Mouse (Mus musculus) midbrain, postnatal 0 days (tissue): ENCODE data around the gene Taf9. TPM values are rescaled to one million over a fixed set of nuclear protein-coding genes. Genes with fewer than 3 reads are reported as not detected.
A peak's percentile ranks its signal among the peaks of the same experiment; 100 is the strongest.

ENCODE experiments used
- ATAC-seq: fragments of 200-750 bp; cut with Nextera tagmentation; 2 replicates; pipeline ENCODE4 v1.8.0; 2017; ENCODE audit warnings: moderate number of reproducible peaks, mild to moderate bottlenecking, moderate TSS enrichment, moderate library complexity; ENCODE audit not compliant: low FRiP score
- DNase-seq: peaks from one replicate; pipeline ENCODE4 v3.0.0-alpha.2; 2015; ENCODE audit warnings: low spot score
- H3K27ac ChIP-seq: fragments of 300-500 bp; sonication (generic); 2 replicates; pipeline ENCODE4 v1.5.1; 2014; ENCODE audit warnings: low read depth, mild to moderate bottlenecking, low read length, mixed read lengths
- H3K27me3 ChIP-seq: fragments of 300-500 bp; sonication (generic); 2 replicates; pipeline ENCODE4 v1.6.1; 2014; ENCODE audit warnings: low read length, control low read depth, mixed read lengths; ENCODE audit not compliant: insufficient read depth
- H3K36me3 ChIP-seq: fragments of 300-500 bp; sonication (generic); 2 replicates; pipeline ENCODE4 v1.6.1; 2014; ENCODE audit warnings: low read length, control low read depth, mixed read lengths; ENCODE audit not compliant: insufficient read depth
- H3K4me1 ChIP-seq: fragments of 300-500 bp; sonication (generic); 2 replicates; pipeline ENCODE4 v1.6.1; 2014; ENCODE audit warnings: mild to moderate bottlenecking, control low read depth, antibody characterized with exemption, low read length, mixed read lengths; ENCODE audit not compliant: insufficient read depth
- H3K4me2 ChIP-seq: fragments of 300-500 bp; sonication (generic); 2 replicates; pipeline ENCODE4 v1.6.1; 2014; ENCODE audit warnings: low read depth, mild to moderate bottlenecking, low read length, mixed read lengths; ENCODE audit not compliant: poor library complexity, severe bottlenecking
- H3K4me3 ChIP-seq: fragments of 300-500 bp; sonication (generic); 2 replicates; pipeline ENCODE4 v1.5.1; 2014; ENCODE audit warnings: low read depth, mild to moderate bottlenecking, low read length, moderate library complexity
- H3K9ac ChIP-seq: fragments of 300-500 bp; sonication (generic); replicated peaks from 2 replicates; pipeline ENCODE4 v1.6.1; 2014; ENCODE audit warnings: mild to moderate bottlenecking, low read length, moderate library complexity, mixed read lengths; ENCODE audit not compliant: poor library complexity, severe bottlenecking
- H3K9me3 ChIP-seq: fragments of 300-500 bp; sonication (generic); 2 replicates; pipeline ENCODE4 v1.6.1; 2016; ENCODE audit warnings: low read length, control low read depth
- CTCF ChIP-seq: IDR thresholded peaks from 2 replicates; pipeline ENCODE4 v1.5.1; 2016; ENCODE audit warnings: antibody characterized with exemption, mild to moderate bottlenecking
- WGBS: fragments of 180-500 bp; shearing (Covaris S2); extraction: QIAGEN DNeasy Blood & Tissue Kit; methylation state at CpG from one replicate; pipeline ENCODE4 v1.1.7; 2014; 5-methylcytosine and 5-hydroxymethylcytosine counted together
- polyA plus RNA-seq: library from polyadenylated mRNA; unstranded; fragments of >200 nt; fragmentation: Nextera tagmentation; extraction: Ambion mirVana; gene quantifications from 2 replicates; pipeline ENCODE4 v1.2.1, GENCODE M21; 2015
- total RNA-seq: library from RNA; depleted of rRNA; stranded (reverse); fragments of >200 nt; gene quantifications from 2 replicates; pipeline ENCODE4 v1.2.3, GENCODE M21; 2014; rRNA removed

Gene Taf9
- total and polyA plus RNA-seq, 2 experiments from 2014 or later, result 41.5 to 51.3 TPM

GRCm38 (mm10) chr13:100703468-100703867, 52.1 kb downstream of the Taf9 start:
- ATAC-seq (no peak), DNase-seq (no peak)
- WGBS, result 97% methylated on average over 2 of the region's 2 CpGs
- H3K27me3 ChIP-seq, result no peaks in the 10 kb centered on the region
- H3K4me3 ChIP-seq, result no peak overlapping the region
- H3K27ac ChIP-seq, result no peak overlapping the region
- peak; percentile 34; the same call in 1 of the 2 replicates for TF ChIP-seq CTCF
- no peak overlapping the region for H3K4me2 ChIP-seq
- no peaks in the 10 kb centered on the region for H3K9me3 ChIP-seq
- peaks cover 53% of the 10 kb centered on the region for H3K36me3 ChIP-seq
- no peak overlapping the region for H3K9ac ChIP-seq
- H3K4me1 ChIP-seq, result no peaks in the 10 kb centered on the region

Other genes with a start within 250 kb of the Taf9 start
- gene Naip1, start 198.7 kb upstream of the Taf9 start, total RNA-seq, result not detected in 2 replicates
- gene Naip1, start 198.7 kb upstream of the Taf9 start, polyA plus RNA-seq, result 0.06 TPM in 2 replicates
- gene Gtf2h2, start 159.0 kb upstream of the Taf9 start, total RNA-seq, result 25.0 and 28.2 TPM in 2 replicates
- 58.5 and 58.9 TPM in 2 replicates for gene Gtf2h2, start 159.0 kb upstream of the Taf9 start, polyA plus RNA-seq
- gene Ocln, start 98.9 kb upstream of the Taf9 start, total RNA-seq, result 12.4 and 12.7 TPM in 2 replicates
- gene Ocln, start 98.9 kb upstream of the Taf9 start, polyA plus RNA-seq, result 9.0 and 9.7 TPM in 2 replicates
- gene Marveld2, start 34.6 kb upstream of the Taf9 start, total RNA-seq, result 1.4 and 3.4 TPM in 2 replicates
- 2.1 and 2.3 TPM in 2 replicates for gene Marveld2, start 34.6 kb upstream of the Taf9 start, polyA plus RNA-seq
- gene Ak6, start 600 bp upstream of the Taf9 start, total RNA-seq, result 136 and 141 TPM in 2 replicates
- 317 and 334 TPM in 2 replicates for gene Ak6, start 600 bp upstream of the Taf9 start, polyA plus RNA-seq
- gene Rad17, start 528 bp upstream of the Taf9 start, total RNA-seq, result 13.5 and 17.7 TPM in 2 replicates
- gene Rad17, start 528 bp upstream of the Taf9 start, polyA plus RNA-seq, result 12.3 and 14.0 TPM in 2 replicates
- 1.7 and 1.8 TPM in 2 replicates for gene Ccdc125, start 18.1 kb downstream of the Taf9 start, total RNA-seq
- gene Ccdc125, start 18.1 kb downstream of the Taf9 start, polyA plus RNA-seq, result 0.81 and 0.86 TPM in 2 replicates
- gene Cdk7, start 79.4 kb downstream of the Taf9 start, total RNA-seq, result 24.8 and 28.6 TPM in 2 replicates
- gene Cdk7, start 79.4 kb downstream of the Taf9 start, polyA plus RNA-seq, result 30.4 and 32.1 TPM in 2 replicates
- 25.9 and 44.2 TPM in 2 replicates for gene Mrps36, start 93.1 kb downstream of the Taf9 start, total RNA-seq
- 163 and 165 TPM in 2 replicates for gene Mrps36, start 93.1 kb downstream of the Taf9 start, polyA plus RNA-seq
- gene Cenph, start 124.3 kb downstream of the Taf9 start, total RNA-seq, result 0.71 and 2.2 TPM in 2 replicates
- 4.3 and 4.4 TPM in 2 replicates for gene Cenph, start 124.3 kb downstream of the Taf9 start, polyA plus RNA-seq
- 12.7 and 22.5 TPM in 2 replicates for gene Ccnb1, start 135.0 kb downstream of the Taf9 start, total RNA-seq
- gene Ccnb1, start 135.0 kb downstream of the Taf9 start, polyA plus RNA-seq, result 11.5 and 11.7 TPM in 2 replicates
- gene Slc30a5, start 181.8 kb downstream of the Taf9 start, total RNA-seq, result 41.7 and 48.6 TPM in 2 replicates
- 21.7 and 22.3 TPM in 2 replicates for gene Slc30a5, start 181.8 kb downstream of the Taf9 start, polyA plus RNA-seq